Mouse (Mus musculus) spleen, adult 2 months (tissue): ENCODE results near the gene Stx4a.

Experiments
- CTCF ChIP-seq: fragments of 200-500 bp; IDR thresholded peaks from 2 replicates; pipeline ENCODE4 v1.5.1; 2011; ENCODE audit warnings: mild to moderate bottlenecking, inconsistent platforms; ENCODE audit not compliant: insufficient read depth, insufficient read length, insufficient replicate concordance; ENCODE audit errors: extremely low read depth
- POLR2A ChIP-seq: fragments of 200-500 bp; IDR thresholded peaks from 2 replicates; pipeline ENCODE4 v1.6.1; 2011; ENCODE audit warnings: low read depth, low read length, inconsistent platforms

GRCm38 (mm10) chr7:127841340-127842000, 17.4 kb downstream of the Stx4a start:
- TF ChIP-seq CTCF (no peak), POLR2A (peak; percentile 55)
